In the genomic region with DNA sequence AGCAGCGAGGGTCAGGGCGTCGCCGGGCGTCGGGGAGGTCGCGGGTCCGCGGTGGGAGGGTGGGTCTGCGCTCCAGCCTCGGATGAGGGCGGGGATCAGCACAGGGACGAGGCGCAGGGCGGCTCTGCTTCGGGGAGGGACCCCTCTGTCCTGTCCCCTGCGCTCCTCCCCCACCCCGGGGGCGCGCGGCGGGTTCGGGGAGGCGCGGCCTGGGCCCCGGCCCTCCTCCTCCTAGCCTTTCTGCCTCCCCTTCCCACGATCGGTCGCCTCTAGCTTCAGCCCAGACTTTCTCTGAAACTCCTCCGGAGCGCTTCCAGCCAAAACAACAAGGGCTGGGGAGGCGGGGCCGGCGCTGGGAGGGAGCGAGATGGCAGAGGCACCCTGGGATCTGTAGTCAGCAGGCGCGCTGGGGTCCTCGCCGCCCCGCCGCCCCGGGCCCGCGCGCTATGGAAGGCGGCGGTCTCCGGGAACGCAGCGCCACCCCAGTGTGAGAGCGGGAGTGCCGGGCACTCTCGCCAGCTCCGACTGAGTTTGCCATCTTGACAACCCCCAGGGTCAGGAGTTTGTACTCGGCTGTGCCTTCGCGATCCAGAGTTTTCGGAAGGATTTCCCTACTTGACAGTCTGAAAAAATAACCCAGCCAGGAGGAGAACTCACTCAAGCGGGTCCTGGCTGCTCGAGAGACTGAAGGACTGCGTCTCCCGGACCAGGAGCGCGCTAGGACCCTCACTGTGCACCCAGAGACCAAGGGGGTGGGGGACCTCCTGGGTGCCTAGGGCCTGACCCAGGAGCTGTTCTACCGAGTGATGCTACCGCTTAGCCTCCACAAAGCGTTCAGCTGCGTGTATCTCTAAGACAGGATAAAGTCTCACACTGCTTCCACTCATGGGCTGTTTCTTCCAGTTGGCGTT, we compare ENCODE assay signal across 8 mouse cellular contexts. TPM values are rescaled to one million over a fixed set of nuclear protein-coding genes. Genes with fewer than 3 reads are reported as not detected.
DNase-seq lines count a peak whose midpoint lies in the region; ATAC-seq and TF ChIP-seq lines count a peak whose summit lies in the region.

Gab1 (minus strand) TSS at position 324 of the 911 bp plus-strand sequence.

- no peaks in the 10 kb centered on the region for H3K36me3 ChIP-seq in hindbrain, postnatal 0 days (ENCODE audit: insufficient read depth, low read length)
- H3K36me3 ChIP-seq in macrophage (ENCODE audit: inconsistent target): no peaks in the 10 kb centered on the region

- DNase-seq in adrenal gland, postnatal 14 days: peak; percentile 94
- peak; percentile 95 for DNase-seq in embryo, embryonic 10.5 days (ENCODE audit: low spot score)
- DNase-seq in gastrocnemius, postnatal 14 days: peak; percentile 94
- peak; percentile 93 for DNase-seq in hindbrain, postnatal 0 days (ENCODE audit: low spot score)
- DNase-seq in left cerebral cortex, adult 9 months (ENCODE audit: low spot score in 2 of 2): peak; percentile 51 to 78
- peak; percentile 85 for DNase-seq in right cerebral cortex, postnatal 14 days
- DNase-seq in urinary bladder, postnatal 4 days (ENCODE audit: low spot score in 2 of 2): peak; percentile 93

- H3K9ac ChIP-seq in hindbrain, postnatal 0 days (replicated peaks; ENCODE audit: low read length): peak within 1 kb of the TSS; percentile 73

- WGBS in hindbrain, postnatal 0 days: 1% methylated on average over 66 of the region's 70 CpGs
- 5% methylated on average over 70 of the region's 70 CpGs for WGBS in macrophage (ENCODE audit: missing documents)

- peak within 1 kb of the TSS; percentile 93 for H3K27ac ChIP-seq in hindbrain, postnatal 0 days
- no peak within 1 kb of the TSS for H3K27ac ChIP-seq in macrophage

- TF ChIP-seq CTCF in hindbrain, postnatal 0 days (IDR thresholded peaks at IDR 0.05; ENCODE audit: low read depth): peak; percentile 57

- H3K4me1 ChIP-seq in hindbrain, postnatal 0 days (ENCODE audit: insufficient read depth, low read length): no peaks in the 10 kb centered on the region

- peak within 1 kb of the TSS; percentile 83 for H3K4me2 ChIP-seq in hindbrain, postnatal 0 days (ENCODE audit: low read depth, low read length)

- H3K4me3 ChIP-seq in hindbrain, postnatal 0 days (ENCODE audit: low read length): peak within 1 kb of the TSS; percentile 87
- peak within 1 kb of the TSS; percentile 49 for H3K4me3 ChIP-seq in macrophage (ENCODE audit: inconsistent target)

- peak; percentile 97 for ATAC-seq in hindbrain, postnatal 0 days

- no peaks in the 10 kb centered on the region for H3K27me3 ChIP-seq in hindbrain, postnatal 0 days (ENCODE audit: insufficient read depth, low read length)

- H3K79me2 ChIP-seq in macrophage (ENCODE audit: inconsistent target): peaks cover 21% of the 10 kb centered on the region; the same call in 1 of the 2 replicates

- intact Hi-C loops in gastrocnemius, postnatal 14 days (cut with DNase I; ENCODE audit: low total_unique reads): no loop called here

- H3K9me3 ChIP-seq in hindbrain, postnatal 0 days (ENCODE audit: low read length): no peaks in the 10 kb centered on the region

RNA-seq across cellular contexts. Expression of gene Gab1, which starts in this region (rescaled TPM):
- 18.0 and 20.1 TPM in 2 replicates for total RNA-seq in adrenal gland, postnatal 14 days (2021)
- 10 to 100 TPM; 12.7 to 15.2 TPM for total RNA-seq in gastrocnemius, postnatal 14 days (2021)
- 32.1 and 32.7 TPM in 2 replicates for total RNA-seq in hindbrain, postnatal 0 days (2014; rRNA removed)
- 14.0 TPM in 2 replicates for polyA plus RNA-seq in hindbrain, postnatal 0 days (2015; fragmentation: Nextera tagmentation; extraction: Ambion mirVana)
- total RNA-seq in macrophage (2018; cell fraction: chromatin; rRNA removed): 10 to 100 TPM in 17 of 26 experiments, 1 to 10 TPM in 9; 4.1 to 52.6 (median 16.5) TPM
- total RNA-seq in macrophage (2018; cell fraction: cytosol; rRNA removed): 10 to 100 TPM in 13 of 26 experiments, 1 to 10 TPM in 13; 1.9 to 29.4 (median 14.0) TPM
- 10 to 100 TPM in 13 of 26 experiments, 1 to 10 TPM in 13; 2.8 to 52.4 (median 16.6) TPM for total RNA-seq in macrophage (2018; cell fraction: nucleus; rRNA removed)
- polyA plus RNA-seq in macrophage (2018): 7.5 to 14.8 TPM (median 14.4 TPM) in 3 replicates
